Mouse (Mus musculus): ENCODE measurements at regions not wholly inside any gene's neighbourhood (a gene's known extent, or its start where the extent isn't known, plus 50 kb on each side); places are given as distances from the start of the nearest gene placed in this dataset.

- DNase-seq (ENCODE audit: low spot score) = no peak
These were observed 99.7 kb upstream of the Arid5b start for GRCm38 (mm10) chr10:68378212-68378611.

- no peak for DNase-seq (ENCODE audit: low spot score)
These were observed 98.9 kb upstream of the Arid5b start for GRCm38 (mm10) chr10:68377479-68377878.

GRCm38 (mm10) chr10:68373875-68374274, 95.3 kb upstream of the Arid5b start:
- peak; percentile 62 for DNase-seq (ENCODE audit: low spot score)

- no peak for DNase-seq (ENCODE audit: low spot score)
These were observed 93.2 kb upstream of the Arid5b start for GRCm38 (mm10) chr10:68371785-68372184.

DNA sequence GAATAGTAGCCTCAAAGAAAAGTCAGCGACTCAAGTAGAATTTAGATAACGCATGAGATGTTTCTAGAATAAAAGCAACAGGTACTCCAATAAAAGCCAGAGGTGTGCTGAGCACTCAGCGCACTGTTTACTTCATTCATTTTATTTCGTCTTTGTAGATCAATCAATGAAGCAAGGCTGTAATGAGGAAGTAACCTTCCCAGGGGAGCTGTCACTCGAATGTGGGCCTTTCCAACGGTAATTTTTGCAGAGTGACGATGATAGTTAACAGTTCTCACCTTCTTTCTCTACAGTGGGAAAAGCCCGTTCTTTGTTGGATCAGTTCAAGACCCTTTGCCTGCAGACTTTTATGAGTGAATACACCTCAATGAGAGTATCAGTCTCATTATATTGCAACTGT, 92.4 kb upstream of the Arid5b start:
- no peak for DNase-seq (ENCODE audit: low spot score)

DNA sequence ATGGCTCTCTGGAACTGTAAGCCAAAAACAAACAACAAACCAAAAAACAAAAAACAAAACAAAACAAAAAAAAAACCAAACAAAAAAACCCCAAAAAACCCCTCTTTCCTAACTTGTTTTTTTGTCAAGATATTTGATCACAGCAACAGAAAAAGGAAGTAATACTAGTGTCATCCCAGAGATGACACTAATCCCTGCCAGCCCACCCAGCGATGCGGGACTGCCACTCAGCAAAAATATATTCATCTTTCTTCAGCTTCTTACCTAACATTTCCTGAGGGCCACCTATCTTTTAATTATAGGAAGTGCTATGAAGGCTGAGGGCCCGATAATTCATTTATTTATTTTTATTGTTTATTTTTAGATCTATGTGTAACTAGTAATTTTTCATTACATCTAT, 88.3 kb upstream of the Arid5b start:
- DNase-seq (ENCODE audit: low spot score) = no peak

- DNase-seq (ENCODE audit: low spot score) = no peak
These were observed 82.4 kb upstream of the Arid5b start for GRCm38 (mm10) chr10:68360765-68361483.

DNA sequence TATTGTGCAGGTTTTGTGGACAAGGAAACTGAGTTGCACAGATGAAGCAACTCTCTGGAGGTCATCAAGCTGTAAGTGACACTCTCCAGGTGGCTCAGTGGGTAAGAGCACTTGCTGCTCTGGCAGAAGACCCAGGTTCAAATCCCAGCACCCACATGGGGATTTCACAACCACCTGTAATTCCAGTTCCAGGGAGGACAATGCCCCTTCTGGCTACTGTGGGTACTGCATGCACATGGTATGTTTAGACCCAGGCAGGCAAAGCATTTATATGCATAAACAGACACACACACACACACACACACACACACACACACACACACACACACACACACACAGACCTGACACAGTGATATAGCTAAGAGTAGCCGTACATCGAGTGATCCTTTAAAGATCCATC, 80.6 kb upstream of the Arid5b start:
- no peak for DNase-seq (ENCODE audit: low spot score)

- no peak for DNase-seq (ENCODE audit: low spot score)
These were observed 78.4 kb upstream of the Arid5b start for GRCm38 (mm10) chr10:68356973-68357372.

DNA sequence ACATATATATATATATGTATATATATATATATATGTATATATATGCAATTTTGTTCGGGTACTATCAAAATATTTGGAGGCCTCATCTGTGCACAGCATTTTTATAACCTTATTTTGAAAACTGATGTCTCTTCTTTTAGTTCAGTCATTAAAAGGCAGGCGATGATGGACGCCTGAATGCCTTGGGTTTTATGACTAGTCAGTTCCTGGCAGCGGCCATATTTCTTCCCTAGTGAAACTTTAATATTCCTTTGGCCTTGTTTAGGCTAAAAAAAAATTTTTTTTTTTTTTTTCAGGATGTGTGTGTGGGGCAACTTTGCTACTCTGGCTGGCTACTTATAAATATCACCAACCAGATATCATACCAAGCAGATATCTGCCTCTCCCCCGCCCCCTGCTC, 78.0 kb upstream of the Arid5b start:
- no peak for DNase-seq (ENCODE audit: low spot score)

DNA sequence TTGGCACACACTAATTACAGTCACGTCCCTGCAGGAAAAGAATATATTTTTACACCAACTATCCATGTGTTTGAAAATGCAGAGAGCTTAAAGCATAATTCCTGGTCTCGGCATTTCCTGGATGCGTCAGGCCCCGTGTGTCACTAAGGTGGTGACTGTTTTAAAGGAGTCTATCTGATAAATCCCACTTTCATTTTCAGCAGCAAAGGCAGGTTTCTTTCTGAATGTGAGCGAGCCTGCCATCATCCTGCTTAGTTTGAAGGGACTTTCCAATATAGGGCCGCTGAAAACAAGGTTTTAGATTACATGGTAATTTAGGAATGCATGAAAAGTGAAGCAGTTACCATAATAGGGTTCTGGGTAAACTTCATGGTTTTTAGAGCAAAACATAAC, 77.5 kb upstream of the Arid5b start:
- no peak for DNase-seq (ENCODE audit: low spot score)

DNA sequence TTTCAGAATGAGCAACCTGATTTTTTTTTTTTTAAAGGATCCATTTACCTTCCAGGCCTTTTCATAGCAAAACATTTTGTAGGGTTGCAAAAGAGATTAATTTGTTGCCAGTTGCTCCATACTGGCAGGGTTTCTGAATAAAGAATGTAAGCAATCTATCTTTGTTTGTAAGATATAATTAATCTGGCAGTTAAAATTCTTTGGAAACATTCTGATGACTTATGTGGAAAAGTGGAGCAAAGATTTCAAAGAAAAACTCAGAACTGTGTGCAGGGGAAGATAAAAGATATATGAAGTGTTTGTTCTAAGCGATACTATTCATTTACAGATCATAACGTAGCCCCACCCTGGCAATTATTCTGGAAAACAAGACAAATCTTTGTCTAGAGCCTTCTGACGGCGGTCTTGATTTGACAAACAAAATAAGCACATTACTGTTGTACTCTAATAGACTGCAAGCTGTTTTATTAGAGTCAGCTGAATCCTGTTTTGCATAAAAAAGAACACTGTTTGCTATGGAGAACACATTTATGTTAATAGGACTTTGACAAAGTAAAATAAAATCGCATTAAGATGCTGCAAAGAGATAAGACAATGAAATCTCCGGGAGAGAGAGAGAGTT, 77.0 kb upstream of the Arid5b start:
- no peak for DNase-seq (ENCODE audit: low spot score)

GRCm38 (mm10) chr10:68354335-68355231, 76.0 kb upstream of the Arid5b start:
- no peak for DNase-seq (ENCODE audit: low spot score)

DNA sequence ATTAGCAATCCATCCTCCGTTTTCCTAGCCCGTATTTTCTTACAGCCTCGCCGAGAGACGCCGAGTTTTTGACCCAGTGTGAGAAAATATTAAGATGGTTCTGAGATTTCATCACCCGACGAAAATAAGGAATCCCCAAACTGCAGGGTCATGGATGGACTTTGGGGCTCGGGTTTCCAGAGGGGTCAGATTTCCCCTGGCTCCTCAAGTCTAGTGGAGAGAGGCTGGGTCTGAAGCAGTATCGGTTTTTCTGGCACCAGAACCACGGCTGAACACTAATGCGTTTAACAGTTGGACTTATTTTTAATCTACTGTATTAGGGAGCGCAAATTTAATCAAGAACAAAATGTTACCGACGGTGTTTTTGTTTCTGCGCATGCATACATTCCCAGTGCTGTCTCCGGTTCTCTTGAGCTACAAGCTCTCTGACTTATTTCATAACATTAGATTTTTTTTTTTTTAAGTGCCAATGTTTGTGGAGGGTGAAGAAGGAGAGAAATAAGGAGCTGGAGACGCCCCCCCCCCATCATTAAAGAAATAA, 75.2 kb upstream of the Arid5b start:
- no peak for DNase-seq (ENCODE audit: low spot score)

DNA sequence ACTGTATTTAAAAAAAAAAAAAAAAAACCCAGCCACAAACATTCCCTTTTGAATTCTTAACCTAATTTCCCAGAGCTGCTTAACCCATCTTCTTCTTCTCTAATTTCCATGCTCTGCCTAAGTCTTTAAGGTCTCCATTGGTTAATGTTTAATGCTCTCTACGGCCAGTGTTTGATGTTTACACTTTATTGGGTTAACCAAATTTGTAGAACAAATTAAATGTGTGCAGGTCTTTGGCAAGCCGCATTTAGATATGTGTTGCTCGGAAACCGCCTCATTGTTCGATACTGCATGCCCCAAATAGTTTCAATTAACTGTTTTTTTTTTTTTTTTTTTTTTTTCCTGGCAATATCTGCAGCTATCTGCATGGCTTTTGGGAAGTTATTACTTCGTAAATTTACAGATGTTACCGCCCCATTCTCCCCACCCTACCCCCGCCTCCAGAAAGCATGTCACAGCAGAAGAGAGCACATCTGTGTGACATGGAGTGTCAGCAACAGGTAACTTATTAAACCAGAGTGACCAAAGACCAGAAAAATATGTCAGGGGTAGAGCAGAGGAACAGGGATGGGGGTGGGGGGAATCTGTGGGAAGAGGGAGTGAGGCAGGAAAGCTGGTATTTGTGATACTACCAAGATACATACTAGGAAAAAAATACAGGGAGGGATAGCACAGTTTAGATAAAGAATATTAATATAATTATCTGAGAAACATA, 73.5 kb upstream of the Arid5b start:
- no peak for DNase-seq (ENCODE audit: low spot score)

DNA sequence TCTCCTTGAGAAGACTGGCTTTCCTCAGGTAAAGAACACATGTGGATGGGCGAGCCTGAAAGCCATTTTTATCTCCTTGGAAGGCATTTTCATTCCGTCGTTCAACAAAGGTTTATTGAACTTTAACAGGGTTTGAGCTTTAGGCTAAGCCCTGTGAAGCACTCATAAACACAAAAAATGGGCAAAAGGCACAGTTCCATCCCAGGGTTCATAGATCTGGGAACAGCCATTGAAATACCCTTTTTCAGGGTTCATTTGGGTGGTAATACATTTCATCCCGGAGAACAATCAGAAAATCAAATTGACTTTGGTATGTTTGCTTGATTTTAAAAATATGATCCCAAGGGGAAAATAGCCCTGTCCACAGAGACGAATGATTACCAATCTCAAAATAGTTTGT, 72.9 kb upstream of the Arid5b start:
- DNase-seq (ENCODE audit: low spot score) = no peak

- no peak for DNase-seq (ENCODE audit: low spot score)
These were observed 72.3 kb upstream of the Arid5b start for GRCm38 (mm10) chr10:68350798-68351197.

DNA sequence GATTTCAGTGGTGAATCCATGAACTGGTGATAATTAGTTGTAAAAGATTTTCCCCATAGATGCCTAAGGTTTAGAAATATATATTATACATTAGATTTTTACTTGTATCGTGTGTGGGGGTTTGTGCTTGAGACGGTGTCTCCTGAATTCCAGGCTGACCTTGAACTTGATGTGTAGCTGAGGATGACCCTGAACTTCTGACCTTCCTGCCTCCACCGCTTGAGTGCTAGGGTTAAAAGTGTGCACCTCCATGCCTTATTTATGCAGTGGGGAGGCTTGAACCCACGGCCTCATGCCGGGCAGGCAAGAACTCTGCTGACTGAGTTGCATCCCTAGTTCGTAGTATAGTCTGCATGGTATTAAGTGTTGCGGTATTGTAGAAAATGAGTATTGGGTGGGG, 69.3 kb upstream of the Arid5b start:
- no peak for DNase-seq (ENCODE audit: low spot score)

DNA sequence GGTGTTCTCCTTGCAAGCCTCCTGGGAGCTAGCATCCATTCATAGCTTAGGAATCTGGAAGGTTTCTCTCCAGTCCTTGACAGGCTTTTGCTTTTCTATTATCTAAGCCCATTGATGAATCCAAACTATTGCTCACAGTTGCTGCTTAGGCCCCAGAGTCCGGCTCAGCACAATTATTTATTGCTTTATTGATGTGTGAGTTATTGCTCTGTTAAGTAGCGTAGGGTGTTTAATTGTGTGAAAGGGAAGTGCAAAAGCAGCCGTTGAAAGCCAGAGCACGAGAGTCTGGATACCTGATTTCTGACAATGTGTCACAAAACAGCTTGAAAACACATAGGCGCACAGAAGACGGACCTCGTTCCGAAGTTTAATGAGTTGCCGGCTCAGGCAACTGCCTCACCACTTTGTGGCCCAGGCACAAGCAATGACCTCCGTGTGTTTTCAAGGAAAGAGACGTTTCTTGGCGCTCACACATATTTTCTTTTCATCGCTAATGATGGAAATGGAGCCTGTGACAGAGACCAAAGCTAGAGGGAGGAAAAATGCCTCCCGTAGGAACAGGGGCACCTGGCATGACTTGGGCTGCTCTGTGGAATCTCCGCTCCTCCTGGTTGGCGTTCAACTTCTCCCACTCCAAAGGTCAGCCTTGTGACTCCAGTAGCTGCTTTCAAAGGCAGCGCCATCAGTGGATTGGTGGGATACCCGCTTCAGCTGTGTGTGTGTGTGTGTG, 66.6 kb upstream of the Arid5b start:
- DNase-seq (ENCODE audit: low spot score) = no peak

- no peak for DNase-seq (ENCODE audit: low spot score)
These were observed 65.7 kb upstream of the Arid5b start for GRCm38 (mm10) chr10:68344211-68344610.

- no peak for DNase-seq (ENCODE audit: low spot score)
These were observed 55.5 kb upstream of the Arid5b start for GRCm38 (mm10) chr10:68334054-68334453.

Measured in layer of hippocampus, adult 11-12 months (tissue).